Mouse (Mus musculus): Measurements from ENCODE around the gene Gpr26. TPM values are rescaled to one million over a fixed set of nuclear protein-coding genes. Genes with fewer than 3 reads are reported as not detected.

The Gpr26 gene
- polyA plus RNA-seq, 1 experiment from 2014 or later = not detected

- Histone ChIP-seq H3K9me3 (replicated peaks) (no peaks in the 10 kb centered on the region), H3K4me2 (replicated peaks) (no peak overlapping the region), H3K4me3 (replicated peaks) (no peak overlapping the region), H3K27ac (replicated peaks) (no peak overlapping the region), H3K9ac (no peak overlapping the region), H3K4me1 (no peaks in the 10 kb centered on the region), H3K36me3 (no peaks in the 10 kb centered on the region), H3K27me3 (no peaks in the 10 kb centered on the region)
- no peak for ATAC-seq (ENCODE audit: insufficient number of reproducible peaks, low FRiP score, low TSS enrichment, low read depth)
- WGBS = 59% methylated on average over 6 of the region's 6 CpGs
These were observed 65.8 kb downstream of the Gpr26 start for GRCm38 (mm10) chr7:132031940-132032531.

Other genes starting within 250 kb of the Gpr26 start
- gene Cpxm2, start 188.3 kb downstream of the Gpr26 start, polyA plus RNA-seq (2015; fragmentation: Nextera tagmentation; extraction: Ambion mirVana) = 15.6 and 23.7 TPM in 2 replicates